Mouse (Mus musculus): ENCODE data around the gene Smpdl3b. TPM values are rescaled to one million over a fixed set of nuclear protein-coding genes. Genes with fewer than 3 reads are reported as not detected.
"Not testable (repeated sequence)": the region's sequence is repeated elsewhere in the genome, so short reads cannot be mapped to it uniquely, and the experiment has no call there.

The Smpdl3b gene
- polyA plus RNA-seq, 1 experiment, result 2.0 TPM

DNA sequence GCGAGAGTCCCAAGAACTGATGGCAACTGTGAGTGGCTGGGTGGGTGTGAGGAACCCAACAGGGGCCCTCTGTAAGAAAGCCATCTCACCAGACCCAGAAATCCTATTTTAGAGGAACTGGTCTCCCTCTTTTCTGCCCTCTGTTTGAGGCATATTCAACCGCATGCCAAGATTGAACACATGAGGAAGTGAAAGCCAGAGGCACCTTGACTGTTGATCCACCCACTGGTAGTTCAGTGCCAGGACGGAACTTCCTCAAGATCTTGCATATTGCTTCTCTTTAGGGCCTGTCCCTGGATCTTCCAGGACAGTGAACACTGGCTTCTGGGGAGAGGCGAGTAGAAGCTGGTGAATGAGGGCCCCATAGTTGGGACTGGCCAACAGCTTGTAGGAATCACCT, 23.2 kb upstream of the Smpdl3b start:
- TF ChIP-seq CTCF (conservative IDR thresholded peaks at IDR 0.05; ENCODE audit: insufficient read depth, insufficient read length, low read depth, low read length) (no peak), POLR2A (IDR thresholded peaks at IDR 0.05; ENCODE audit: low read depth, low read length) (no peak)
- no peaks in the 10 kb centered on the region for H3K36me3 ChIP-seq (ENCODE audit: control insufficient read depth, insufficient read depth, low read length)
- H3K27me3 ChIP-seq (replicated peaks; ENCODE audit: control insufficient read depth, insufficient read depth, low read length), result no peaks in the 10 kb centered on the region
- H3K4me1 ChIP-seq (ENCODE audit: control insufficient read depth, insufficient read depth, low read length), result no peaks in the 10 kb centered on the region
- 84% methylated on average over 4 of the region's 4 CpGs for WGBS
- no peak overlapping the region for H3K27ac ChIP-seq (ENCODE audit: insufficient read depth, low read depth, low read length)
- H3K4me3 ChIP-seq (ENCODE audit: insufficient read depth, low read depth, low read length), result no peak overlapping the region
- DNase-seq, result no peak

DNA sequence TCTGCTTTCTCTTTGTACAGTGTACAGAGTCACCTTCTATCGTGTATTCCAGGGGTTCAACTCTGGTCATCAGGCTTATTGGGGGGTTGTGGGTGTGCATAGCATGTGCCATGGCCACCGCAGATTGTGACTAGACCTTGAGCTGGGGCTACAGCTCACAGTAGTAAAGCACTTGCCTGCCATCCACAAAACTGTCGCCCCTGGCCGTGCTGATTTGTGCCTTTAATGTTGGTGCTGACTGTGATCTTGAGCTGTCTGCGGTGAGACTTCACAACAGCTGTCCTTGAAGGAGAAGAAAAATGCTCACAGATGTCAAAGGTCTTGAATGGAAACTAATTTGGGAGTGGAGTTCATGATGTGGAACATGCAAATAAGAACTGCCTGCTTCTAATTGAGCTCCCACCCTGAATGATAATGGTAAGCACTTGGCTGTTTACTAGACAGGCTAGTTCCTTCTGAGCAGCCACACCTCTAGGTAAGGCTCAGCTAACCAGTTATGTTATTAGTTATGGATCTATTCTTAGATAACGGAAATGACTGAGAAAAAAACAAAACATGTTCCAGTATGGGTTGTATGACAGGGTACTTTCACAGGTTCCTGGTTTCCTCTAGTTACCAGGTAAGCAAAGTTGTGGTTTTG, 21.6 kb upstream of the Smpdl3b start:
- Histone ChIP-seq H3K4me1 (ENCODE audit: control insufficient read depth, insufficient read depth, low read length) (no peaks in the 10 kb centered on the region), H3K27me3 (replicated peaks; ENCODE audit: control insufficient read depth, insufficient read depth, low read length) (no peaks in the 10 kb centered on the region), H3K27ac (ENCODE audit: insufficient read depth, low read depth, low read length) (no peak overlapping the region), H3K36me3 (ENCODE audit: control insufficient read depth, insufficient read depth, low read length) (no peaks in the 10 kb centered on the region), H3K4me3 (ENCODE audit: insufficient read depth, low read depth, low read length) (no peak overlapping the region)
- 73% methylated on average over 6 of the region's 6 CpGs for WGBS
- TF ChIP-seq POLR2A (IDR thresholded peaks at IDR 0.05; ENCODE audit: low read depth, low read length) (no peak), CTCF (conservative IDR thresholded peaks at IDR 0.05; ENCODE audit: insufficient read depth, insufficient read length, low read depth, low read length) (no peak)
- no peak for DNase-seq

DNA sequence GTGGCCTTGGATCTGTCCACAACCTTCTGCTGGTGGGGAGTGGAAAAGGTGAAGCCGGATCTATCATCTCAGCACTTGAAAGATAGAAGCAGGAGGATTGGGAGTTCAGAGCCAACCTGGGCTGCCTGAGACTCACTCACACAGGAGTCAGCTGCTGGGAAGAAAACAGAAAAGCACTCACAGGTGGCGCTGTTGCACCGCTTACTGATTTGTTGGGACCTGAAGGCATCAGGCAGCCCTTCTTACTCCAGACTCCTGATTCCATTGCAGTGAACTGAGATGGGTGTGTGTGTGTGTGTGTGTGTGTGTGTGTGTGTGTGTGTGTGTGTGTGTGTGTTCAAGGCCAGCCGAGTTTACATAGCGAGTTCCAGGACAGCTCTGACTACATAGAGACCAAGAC, 19.7 kb upstream of the Smpdl3b start:
- Histone ChIP-seq H3K4me3 (ENCODE audit: insufficient read depth, low read depth, low read length) (no peak overlapping the region), H3K4me1 (ENCODE audit: control insufficient read depth, insufficient read depth, low read length) (no peaks in the 10 kb centered on the region), H3K36me3 (ENCODE audit: control insufficient read depth, insufficient read depth, low read length) (no peaks in the 10 kb centered on the region), H3K27me3 (replicated peaks; ENCODE audit: control insufficient read depth, insufficient read depth, low read length) (no peaks in the 10 kb centered on the region), H3K27ac (ENCODE audit: insufficient read depth, low read depth, low read length) (no peak overlapping the region)
- peak; percentile 80 for TF ChIP-seq CTCF (conservative IDR thresholded peaks at IDR 0.05; ENCODE audit: insufficient read depth, insufficient read length, low read depth, low read length)
- no peak for TF ChIP-seq POLR2A (IDR thresholded peaks at IDR 0.05; ENCODE audit: low read depth, low read length)
- WGBS, result 79% methylated on average over 5 of the region's 5 CpGs
- peak; percentile 72 for DNase-seq

- Histone ChIP-seq H3K4me3 (ENCODE audit: insufficient read depth, low read depth, low read length) (no peak overlapping the region), H3K36me3 (ENCODE audit: control insufficient read depth, insufficient read depth, low read length) (no peaks in the 10 kb centered on the region), H3K4me1 (ENCODE audit: control insufficient read depth, insufficient read depth, low read length) (no peaks in the 10 kb centered on the region), H3K27ac (ENCODE audit: insufficient read depth, low read depth, low read length) (no peak overlapping the region), H3K27me3 (replicated peaks; ENCODE audit: control insufficient read depth, insufficient read depth, low read length) (no peaks in the 10 kb centered on the region)
- DNase-seq, result no peak
- 81% methylated on average over 3 of the region's 3 CpGs for WGBS
- TF ChIP-seq CTCF (conservative IDR thresholded peaks at IDR 0.05; ENCODE audit: insufficient read depth, insufficient read length, low read depth, low read length) (no peak), POLR2A (IDR thresholded peaks at IDR 0.05; ENCODE audit: low read depth, low read length) (no peak)
Measured at GRCm38 (mm10) chr4:132774905-132775304, 17.9 kb upstream of the Smpdl3b start.

- no peaks in the 10 kb centered on the region for H3K36me3 ChIP-seq (ENCODE audit: control insufficient read depth, insufficient read depth, low read length)
- 91% methylated on average over 9 of the region's 9 CpGs for WGBS
- no peak overlapping the region for H3K27ac ChIP-seq (ENCODE audit: insufficient read depth, low read depth, low read length)
- DNase-seq, result no peak
- no peak overlapping the region for H3K4me3 ChIP-seq (ENCODE audit: insufficient read depth, low read depth, low read length)
- no peaks in the 10 kb centered on the region; the same call in 1 of the 2 replicates for H3K4me1 ChIP-seq (ENCODE audit: control insufficient read depth, insufficient read depth, low read length)
- no peaks in the 10 kb centered on the region for H3K27me3 ChIP-seq (replicated peaks; ENCODE audit: control insufficient read depth, insufficient read depth, low read length)
- TF ChIP-seq POLR2A (IDR thresholded peaks at IDR 0.05; ENCODE audit: low read depth, low read length), result no peak
- no peak for TF ChIP-seq CTCF (conservative IDR thresholded peaks at IDR 0.05; ENCODE audit: insufficient read depth, insufficient read length, low read depth, low read length)
Measured at GRCm38 (mm10) chr4:132771776-132772175, 14.7 kb upstream of the Smpdl3b start.

DNA sequence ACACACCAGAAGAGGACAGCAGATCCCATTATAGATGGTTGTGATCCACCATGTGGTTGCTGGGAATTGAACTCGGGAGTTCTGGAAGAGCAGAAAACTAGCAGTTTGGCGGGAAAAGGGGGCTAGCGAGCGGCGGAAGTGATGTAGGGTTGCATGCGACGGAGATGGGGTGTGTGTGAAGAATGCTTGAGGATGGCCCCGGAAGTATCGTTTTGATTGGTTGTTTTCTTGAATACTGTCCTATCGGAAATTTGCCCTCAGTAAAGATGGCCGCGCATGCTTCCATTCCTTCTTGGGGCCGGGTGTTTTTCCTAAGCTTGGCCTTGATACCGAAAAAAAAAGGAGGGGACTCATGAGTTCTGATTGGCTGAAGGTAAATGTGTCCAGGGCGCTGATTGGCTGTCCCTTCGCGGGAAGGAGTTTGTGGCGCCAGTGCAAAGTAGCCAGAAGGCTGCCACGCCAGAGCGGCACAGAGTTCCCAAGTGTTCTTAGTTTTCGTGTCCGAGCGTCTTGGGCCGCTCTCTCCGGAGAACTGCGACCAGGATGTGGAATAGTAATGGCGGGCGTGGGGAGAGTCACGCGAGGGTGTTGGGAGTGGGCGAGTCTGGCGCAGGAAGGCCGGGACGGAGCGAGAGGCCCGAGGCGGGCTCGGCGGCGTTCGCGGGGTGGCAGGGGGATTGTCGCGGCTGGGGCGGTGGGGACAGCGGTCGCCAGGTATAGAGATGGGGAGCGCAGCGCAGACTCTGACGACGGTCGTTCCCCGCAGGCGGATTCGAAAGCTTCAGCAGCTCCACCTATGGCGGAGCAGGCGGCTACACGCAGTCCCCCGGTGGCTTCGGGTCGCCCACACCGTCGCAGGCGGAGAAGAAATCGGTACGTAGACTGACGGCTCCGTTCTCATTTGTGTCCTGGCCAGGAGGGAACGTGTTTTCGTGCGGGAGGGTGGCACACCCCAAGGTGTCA, 11.1 kb upstream of the Smpdl3b start, which contains the start of gene Rpa2:
TSS of gene Rpa2 (plus strand) at position 419 of the 963 bp plus-strand sequence.
- no peaks in the 10 kb centered on the region; the same call in 1 of the 2 replicates for H3K4me1 ChIP-seq (ENCODE audit: control insufficient read depth, insufficient read depth, low read length)

GRCm38 (mm10) chr4:132763125-132763524, 6.1 kb upstream of the Smpdl3b start:
- not testable (repeated sequence) for H3K27ac ChIP-seq (ENCODE audit: insufficient read depth, low read depth, low read length); H3K36me3 ChIP-seq (ENCODE audit: control insufficient read depth, insufficient read depth, low read length); DNase-seq; H3K4me3 ChIP-seq (ENCODE audit: insufficient read depth, low read depth, low read length); H3K27me3 ChIP-seq (replicated peaks; ENCODE audit: control insufficient read depth, insufficient read depth, low read length); H3K4me1 ChIP-seq (ENCODE audit: control insufficient read depth, insufficient read depth, low read length)
- WGBS, result 90% methylated on average over 3 of the region's 3 CpGs

More for the DNA sequence above, 11.1 kb upstream of the Smpdl3b start, which contains the start of gene Rpa2:
- WGBS, result under 1% methylated on average over 71 of the region's 71 CpGs
- Histone ChIP-seq H3K36me3 (ENCODE audit: control insufficient read depth, insufficient read depth, low read length) (no peaks in the 10 kb centered on the region), H3K4me3 (ENCODE audit: insufficient read depth, low read depth, low read length) (peak within 1 kb of the TSS; percentile 79), H3K27ac (ENCODE audit: insufficient read depth, low read depth, low read length) (no peak within 1 kb of the TSS), H3K27me3 (replicated peaks; ENCODE audit: control insufficient read depth, insufficient read depth, low read length) (no peaks in the 10 kb centered on the region)
- TF ChIP-seq POLR2A (IDR thresholded peaks at IDR 0.05; ENCODE audit: low read depth, low read length), result no peak
- DNase-seq, result peak; percentile 100
